Mouse (Mus musculus) hindbrain, embryonic 11.5 days (tissue): ENCODE results near the gene Strbp. TPM values are rescaled to one million over a fixed set of nuclear protein-coding genes. Genes with fewer than 3 reads are reported as not detected.

ENCODE experiments used
- ATAC-seq: fragments of 200-750 bp; cut with Nextera tagmentation; 2 replicates; pipeline ENCODE4 v1.8.0; 2017; ENCODE audit warnings: mild to moderate bottlenecking, moderate TSS enrichment, moderate library complexity; ENCODE audit not compliant: low FRiP score
- DNase-seq: peaks from one replicate; pipeline ENCODE4 v3.0.0-alpha.2; 2015; ENCODE audit warnings: low spot score
- H3K27ac ChIP-seq: fragments of 300-500 bp; sonication (generic); 2 replicates; pipeline ENCODE4 v1.5.1; 2014; ENCODE audit warnings: mild to moderate bottlenecking, low read depth, low read length
- H3K27me3 ChIP-seq: fragments of 300-500 bp; sonication (generic); 2 replicates; pipeline ENCODE4 v1.6.1; 2014; ENCODE audit warnings: mild to moderate bottlenecking, low read length, moderate library complexity, mixed read lengths; ENCODE audit not compliant: control insufficient read depth, insufficient read depth
- H3K36me3 ChIP-seq: fragments of 300-500 bp; sonication (generic); 2 replicates; pipeline ENCODE4 v1.6.1; 2014; ENCODE audit warnings: mild to moderate bottlenecking, low read length, moderate library complexity, mixed read lengths; ENCODE audit not compliant: control insufficient read depth, insufficient read depth
- H3K4me1 ChIP-seq: fragments of 300-500 bp; sonication (generic); replicated peaks from 2 replicates; pipeline ENCODE4 v1.6.1; 2014; ENCODE audit warnings: low read length, mixed read lengths; ENCODE audit not compliant: control insufficient read depth, insufficient read depth
- H3K4me2 ChIP-seq: fragments of 300-500 bp; sonication (generic); replicated peaks from 2 replicates; pipeline ENCODE4 v1.6.1; 2014; ENCODE audit warnings: mild to moderate bottlenecking, low read depth, low read length
- H3K4me3 ChIP-seq: fragments of 300-500 bp; sonication (generic); 2 replicates; pipeline ENCODE4 v1.5.1; 2014; ENCODE audit warnings: low read depth, low read length
- H3K9ac ChIP-seq: fragments of 300-500 bp; sonication (generic); 2 replicates; pipeline ENCODE4 v1.6.1; 2014; ENCODE audit warnings: low read depth, low read length
- H3K9me3 ChIP-seq: fragments of 300-500 bp; sonication (generic); 2 replicates; pipeline ENCODE4 v1.6.1; 2016; ENCODE audit warnings: low read length; ENCODE audit not compliant: control insufficient read depth
- WGBS: fragments of 180-500 bp; shearing (Covaris S2); extraction: QIAGEN DNeasy Blood & Tissue Kit; methylation state at CpG from one replicate; pipeline ENCODE4 v1.1.7; 2014; 5-methylcytosine and 5-hydroxymethylcytosine counted together
- polyA plus RNA-seq: library from polyadenylated mRNA; unstranded; fragments of >200 nt; fragmentation: Nextera tagmentation; extraction: Ambion mirVana; gene quantifications from 2 replicates; pipeline ENCODE4 v1.2.1, GENCODE M21; 2014

Strbp gene
- polyA plus RNA-seq, 1 experiment from 2014 or later, result 101 TPM

GRCm38 (mm10) chr2:37735807-37736188, 32.1 kb upstream of the Strbp start:
- no peak overlapping the region for H3K4me3 ChIP-seq
- no peak for DNase-seq
- H3K9ac ChIP-seq, result peak overlapping the region; percentile 21; the same call in 1 of the 2 replicates
- no peak for ATAC-seq
- no peaks in the 10 kb centered on the region for H3K27me3 ChIP-seq
- WGBS, result 75% methylated on average over 1 of the region's 1 CpGs
- H3K36me3 ChIP-seq, result no peaks in the 10 kb centered on the region
- H3K4me1 ChIP-seq, result no peaks in the 10 kb centered on the region; the same call in 1 of the 2 replicates
- peak overlapping the region; percentile 20; the same call in 1 of the 2 replicates for H3K4me2 ChIP-seq
- no peaks in the 10 kb centered on the region for H3K9me3 ChIP-seq
- H3K27ac ChIP-seq, result no peak overlapping the region

GRCm38 (mm10) chr2:37734979-37735806, 31.5 kb upstream of the Strbp start:
- Histone ChIP-seq H3K9me3 (no peaks in the 10 kb centered on the region), H3K27me3 (no peaks in the 10 kb centered on the region), H3K27ac (0 out of 2 replicates have a peak overlapping the region, but pooled peaks have one; percentile 6), H3K36me3 (no peaks in the 10 kb centered on the region), H3K4me1 (no peaks in the 10 kb centered on the region; the same call in 1 of the 2 replicates), H3K4me3 (no peak overlapping the region), H3K9ac (peak overlapping the region; percentile 21; the same call in 1 of the 2 replicates), H3K4me2 (peak overlapping the region; percentile 20; the same call in 1 of the 2 replicates)
- DNase-seq (peak; percentile 66), ATAC-seq (peak; percentile 81)
- 15% methylated on average over 17 of the region's 17 CpGs for WGBS

GRCm38 (mm10) chr2:37731241-37731801, 27.7 kb upstream of the Strbp start:
- Histone ChIP-seq H3K9me3 (no peaks in the 10 kb centered on the region), H3K4me1 (no peaks in the 10 kb centered on the region; the same call in 1 of the 2 replicates), H3K9ac (no peak overlapping the region), H3K4me3 (no peak overlapping the region), H3K4me2 (no peak overlapping the region), H3K36me3 (no peaks in the 10 kb centered on the region), H3K27ac (no peak overlapping the region), H3K27me3 (no peaks in the 10 kb centered on the region)
- 93% methylated on average over 5 of the region's 5 CpGs for WGBS
- ATAC-seq, result no peak
- no peak for DNase-seq

- WGBS, result 72% methylated on average over 4 of the region's 4 CpGs
- Histone ChIP-seq H3K27me3 (no peaks in the 10 kb centered on the region), H3K27ac (no peak overlapping the region), H3K9ac (no peak overlapping the region), H3K9me3 (no peaks in the 10 kb centered on the region), H3K4me1 (no peaks in the 10 kb centered on the region), H3K4me3 (no peak overlapping the region), H3K36me3 (no peaks in the 10 kb centered on the region), H3K4me2 (no peak overlapping the region)
- no peak for DNase-seq
- ATAC-seq, result no peak
Measured at GRCm38 (mm10) chr2:37724231-37724630, 20.6 kb upstream of the Strbp start.

GRCm38 (mm10) chr2:37723501-37724090, 19.9 kb upstream of the Strbp start:
- DNase-seq (peak; percentile 6), ATAC-seq (peak; percentile 14; the same call in 1 of the 2 replicates)
- no peak overlapping the region for H3K4me3 ChIP-seq
- H3K27me3 ChIP-seq, result no peaks in the 10 kb centered on the region
- no peak overlapping the region for H3K27ac ChIP-seq
- WGBS, result 75% methylated on average over 11 of the region's 11 CpGs
- no peak overlapping the region for H3K9ac ChIP-seq
- no peaks in the 10 kb centered on the region for H3K9me3 ChIP-seq
- H3K4me1 ChIP-seq, result no peaks in the 10 kb centered on the region
- H3K36me3 ChIP-seq, result no peaks in the 10 kb centered on the region
- no peak overlapping the region for H3K4me2 ChIP-seq

DNA sequence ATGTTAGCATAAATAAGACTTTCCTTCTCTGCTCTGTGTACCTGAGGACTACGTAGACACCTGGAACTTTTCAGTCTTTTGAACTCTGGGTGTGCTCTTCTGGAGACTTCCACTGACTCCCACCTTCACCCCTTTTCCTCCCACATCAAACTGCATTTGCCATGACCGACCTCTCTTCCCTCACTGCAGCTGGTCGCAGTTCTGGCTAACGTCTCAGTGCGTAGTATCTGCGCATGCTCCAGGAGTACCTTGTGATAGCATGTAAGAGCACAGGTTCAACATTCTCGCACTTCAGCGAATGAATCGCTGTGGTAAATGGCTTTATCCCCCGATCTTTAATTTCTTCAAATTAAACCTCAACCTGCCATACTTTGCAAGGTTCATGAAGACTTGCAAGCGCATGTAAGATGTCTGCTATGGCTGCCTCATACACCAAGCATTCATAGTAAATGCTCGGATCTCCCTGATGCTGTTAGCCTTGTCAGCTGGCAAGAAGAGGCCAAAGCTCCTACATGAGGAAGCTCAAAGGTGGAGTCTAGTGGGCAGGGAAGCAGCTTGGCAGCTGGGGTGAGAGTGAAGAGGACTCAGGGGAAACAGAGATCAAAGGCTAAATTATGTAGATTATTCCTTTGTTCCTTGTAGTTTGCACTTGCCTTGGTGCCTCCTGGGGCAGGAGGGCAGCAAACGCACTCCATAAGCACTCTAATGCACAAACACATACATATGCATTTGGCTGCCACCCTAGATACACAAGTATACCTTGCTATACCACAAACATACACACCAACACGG, 19.2 kb upstream of the Strbp start:
- Histone ChIP-seq H3K4me3 (no peak overlapping the region), H3K9ac (0 out of 2 replicates have a peak overlapping the region, but pooled peaks have one; percentile 11), H3K27ac (no peak overlapping the region), H3K9me3 (no peaks in the 10 kb centered on the region), H3K27me3 (no peaks in the 10 kb centered on the region), H3K4me2 (no peak overlapping the region), H3K4me1 (no peaks in the 10 kb centered on the region), H3K36me3 (no peaks in the 10 kb centered on the region)
- 80% methylated on average over 14 of the region's 14 CpGs for WGBS
- peak; percentile 27 for DNase-seq
- peak; percentile 61; the same call in 1 of the 2 replicates for ATAC-seq

- ATAC-seq (no peak), DNase-seq (no peak)
- Histone ChIP-seq H3K27ac (no peak overlapping the region), H3K36me3 (no peaks in the 10 kb centered on the region), H3K4me3 (no peak overlapping the region), H3K9me3 (no peaks in the 10 kb centered on the region), H3K4me1 (no peaks in the 10 kb centered on the region), H3K4me2 (no peak overlapping the region), H3K9ac (no peak overlapping the region), H3K27me3 (no peaks in the 10 kb centered on the region)
- 85% methylated on average over 6 of the region's 6 CpGs for WGBS
Measured at GRCm38 (mm10) chr2:37716266-37716665, 12.6 kb upstream of the Strbp start.

DNA sequence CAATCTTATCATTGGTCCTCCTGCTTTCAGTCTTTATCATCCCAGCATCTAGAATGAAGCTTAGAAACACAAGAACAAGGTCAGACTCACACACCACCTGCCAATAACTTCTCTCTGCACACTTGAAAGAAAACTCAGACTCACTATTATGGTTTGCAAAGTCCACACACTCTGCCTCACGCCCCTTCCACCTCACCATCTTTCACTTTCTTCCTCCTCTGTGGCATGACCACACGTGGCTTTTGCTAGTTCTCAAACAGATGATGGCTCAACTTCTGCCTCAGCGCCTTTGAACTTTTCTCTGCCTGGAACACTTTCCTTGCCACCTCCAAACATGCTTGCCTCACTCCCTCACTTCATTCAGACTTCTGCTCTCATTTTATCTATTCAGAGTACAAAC, 11.7 kb upstream of the Strbp start:
- H3K36me3 ChIP-seq, result no peaks in the 10 kb centered on the region
- H3K4me3 ChIP-seq, result no peak overlapping the region
- H3K27ac ChIP-seq, result no peak overlapping the region
- H3K27me3 ChIP-seq, result no peaks in the 10 kb centered on the region
- no peak overlapping the region for H3K9ac ChIP-seq
- no peak for ATAC-seq
- no peak for DNase-seq
- H3K4me1 ChIP-seq, result no peaks in the 10 kb centered on the region
- no peak overlapping the region for H3K4me2 ChIP-seq
- 69% methylated on average over 3 of the region's 3 CpGs for WGBS
- H3K9me3 ChIP-seq, result no peaks in the 10 kb centered on the region
